Mouse (Mus musculus) lung, embryonic 16.5 days (tissue): ENCODE measurements around the gene Nphs1. TPM values are rescaled to one million over a fixed set of nuclear protein-coding genes. Genes with fewer than 3 reads are reported as not detected.

Experiments used
- ATAC-seq: fragments of 200-750 bp; cut with Nextera tagmentation; 2 replicates; pipeline ENCODE4 v1.8.0; 2017; ENCODE audit warnings: low read depth, mild to moderate bottlenecking, moderate library complexity
- H3K27ac ChIP-seq: fragments of 300-500 bp; sonication (generic); 2 replicates; pipeline ENCODE4 v1.5.1; 2014; ENCODE audit warnings: mild to moderate bottlenecking, control low read depth, low read length
- H3K27me3 ChIP-seq: fragments of 300-500 bp; sonication (generic); 2 replicates; pipeline ENCODE4 v1.6.1; 2014; ENCODE audit warnings: low read depth, low read length, mixed read lengths; ENCODE audit not compliant: control insufficient read depth, insufficient read depth
- H3K36me3 ChIP-seq: fragments of 300-500 bp; sonication (generic); 2 replicates; pipeline ENCODE4 v1.6.1; 2014; ENCODE audit warnings: low read length; ENCODE audit not compliant: control insufficient read depth, insufficient read depth
- H3K4me1 ChIP-seq: fragments of 300-500 bp; sonication (generic); replicated peaks from 2 replicates; pipeline ENCODE4 v1.6.1; 2014; ENCODE audit warnings: low read length, mixed read lengths; ENCODE audit not compliant: control insufficient read depth, insufficient read depth
- H3K4me2 ChIP-seq: fragments of 300-500 bp; sonication (generic); 2 replicates; pipeline ENCODE4 v1.6.1; 2014; ENCODE audit warnings: low read depth, low read length, control low read depth
- H3K4me3 ChIP-seq: fragments of 300-500 bp; sonication (generic); 2 replicates; pipeline ENCODE4 v1.5.1; 2014; ENCODE audit warnings: mild to moderate bottlenecking, low read length, control low read depth
- H3K9ac ChIP-seq: fragments of 300-500 bp; sonication (generic); 2 replicates; pipeline ENCODE4 v1.6.1; 2014; ENCODE audit warnings: low read length, control low read depth
- H3K9me3 ChIP-seq: fragments of 300-500 bp; sonication (generic); 2 replicates; pipeline ENCODE4 v1.6.1; 2016; ENCODE audit warnings: low read length; ENCODE audit not compliant: control insufficient read depth
- WGBS: fragments of 180-500 bp; shearing (Covaris S2); extraction: QIAGEN DNeasy Blood & Tissue Kit; methylation state at CpG from one replicate; pipeline ENCODE4 v1.1.7; 2014; 5-methylcytosine and 5-hydroxymethylcytosine counted together
- polyA plus RNA-seq: library from polyadenylated mRNA; unstranded; fragments of >200 nt; fragmentation: Nextera tagmentation; extraction: Ambion mirVana; gene quantifications from 2 replicates; pipeline ENCODE4 v1.2.1, GENCODE M21; 2015

Nphs1 gene
- polyA plus RNA-seq, 1 experiment from 2014 or later, result not detected

DNA sequence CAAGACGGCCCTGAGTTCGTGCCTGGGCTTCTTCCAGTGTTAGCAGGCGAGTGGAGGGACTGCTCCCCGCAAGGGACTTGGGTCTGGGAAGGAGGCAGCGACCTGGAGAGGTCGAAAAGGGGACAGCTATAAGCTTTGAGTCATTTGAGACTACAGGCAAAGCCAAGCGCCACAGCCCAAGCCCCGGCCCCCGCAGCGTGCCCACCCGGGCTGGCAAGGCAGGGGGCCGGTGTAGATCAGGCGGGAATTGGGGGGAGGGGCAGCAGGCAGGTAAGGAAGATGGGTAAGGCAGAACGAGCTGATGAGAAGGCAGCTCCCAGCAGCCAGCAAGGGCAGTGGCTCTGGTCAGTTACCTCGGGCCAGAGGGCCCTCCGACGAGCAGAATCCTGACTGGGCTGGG is 68.3 kb downstream of the Nphs1 start:
- H3K4me1 ChIP-seq, result peaks cover 10% of the 10 kb centered on the region
- H3K9me3 ChIP-seq, result no peaks in the 10 kb centered on the region
- 0 out of 2 replicates have a peak, but pooled peaks have one; percentile 3 for ATAC-seq
- H3K27ac ChIP-seq, result peak overlapping the region; percentile 59
- 32% methylated on average over 17 of the region's 17 CpGs for WGBS
- no peaks in the 10 kb centered on the region for H3K27me3 ChIP-seq
- peak overlapping the region; percentile 32 for H3K4me2 ChIP-seq
- peaks cover 29% of the 10 kb centered on the region for H3K36me3 ChIP-seq
- peak overlapping the region; percentile 34 for H3K9ac ChIP-seq
- no peak overlapping the region for H3K4me3 ChIP-seq

DNA sequence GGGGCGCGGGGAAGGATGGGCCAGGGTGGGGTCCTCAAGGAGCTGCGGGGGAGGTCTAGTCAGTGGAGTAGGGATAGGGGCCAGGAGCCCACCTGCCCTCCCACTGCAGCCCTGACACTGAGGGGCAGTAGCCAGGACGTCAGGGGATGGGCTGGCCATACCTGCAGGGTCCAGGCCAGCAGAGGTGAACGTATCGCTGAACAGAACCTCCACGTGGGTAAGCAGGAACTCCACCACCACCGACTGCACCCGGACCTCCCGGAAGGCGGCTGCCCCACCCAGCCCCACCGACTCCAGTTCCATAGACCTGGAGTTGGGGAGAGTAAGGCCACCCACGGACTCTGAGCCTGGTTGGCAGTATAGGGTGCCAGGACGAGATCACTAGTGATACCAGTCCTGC is 68.9 kb downstream of the Nphs1 start:
- Histone ChIP-seq H3K27me3 (no peaks in the 10 kb centered on the region), H3K9me3 (no peaks in the 10 kb centered on the region), H3K4me2 (no peak overlapping the region), H3K27ac (no peak overlapping the region), H3K36me3 (peaks cover 34% of the 10 kb centered on the region), H3K4me3 (no peak overlapping the region), H3K4me1 (peaks cover 10% of the 10 kb centered on the region), H3K9ac (peak overlapping the region; percentile 34; the same call in 1 of the 2 replicates)
- WGBS, result 85% methylated on average over 14 of the region's 14 CpGs
- ATAC-seq, result no peak

DNA sequence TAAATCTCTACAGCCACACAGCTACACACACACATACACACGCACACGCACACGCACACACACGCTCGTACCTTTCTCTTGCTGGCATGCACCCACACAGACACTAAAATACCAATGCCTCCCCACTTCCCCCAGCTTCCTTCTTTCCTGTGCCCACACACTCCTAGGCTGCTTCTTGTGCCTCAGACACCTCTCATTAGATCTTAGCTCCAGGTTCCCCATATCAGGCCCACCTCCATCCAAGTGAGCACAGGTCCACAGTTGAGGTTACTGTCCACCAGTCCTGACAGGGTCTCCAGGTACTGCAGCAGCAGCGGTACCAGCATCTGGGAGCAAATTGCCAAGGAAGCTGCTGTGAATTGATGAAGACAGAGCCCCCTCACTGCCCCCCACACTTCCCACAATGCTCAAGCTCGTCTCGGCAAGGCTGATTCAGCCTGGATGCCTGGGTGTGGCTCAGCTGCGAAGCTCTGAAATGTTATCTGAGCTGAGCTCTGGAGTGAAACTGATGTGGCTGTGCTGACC is 73.2 kb downstream of the Nphs1 start:
- Histone ChIP-seq H3K9ac (no peak overlapping the region), H3K4me3 (no peak overlapping the region), H3K27ac (no peak overlapping the region), H3K36me3 (peaks cover 36% of the 10 kb centered on the region), H3K4me2 (no peak overlapping the region), H3K4me1 (peaks cover 22% of the 10 kb centered on the region), H3K9me3 (no peaks in the 10 kb centered on the region), H3K27me3 (no peaks in the 10 kb centered on the region)
- 75% methylated on average over 9 of the region's 9 CpGs for WGBS
- ATAC-seq, result no peak

DNA sequence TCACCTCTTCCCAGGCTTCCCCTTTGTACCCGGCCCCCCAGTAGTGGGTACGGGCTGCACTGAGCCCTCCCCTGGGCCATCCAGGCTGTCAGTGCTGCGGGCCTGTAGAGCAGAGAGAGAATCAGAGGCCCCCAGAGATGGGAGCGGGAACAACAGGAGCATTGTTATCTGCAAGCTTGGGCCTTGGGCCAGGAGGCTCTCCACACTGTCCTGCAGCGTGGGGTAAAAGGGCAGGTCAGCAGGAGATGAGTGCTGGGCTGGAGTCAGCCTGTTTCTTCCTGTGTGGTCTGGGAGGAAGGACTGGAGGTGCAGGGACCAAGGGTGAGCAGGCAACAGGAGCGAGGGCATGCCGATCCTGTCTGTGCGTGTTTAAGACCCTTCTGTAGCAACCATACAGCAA is 74.8 kb downstream of the Nphs1 start:
- H3K4me2 ChIP-seq, result 0 out of 2 replicates have a peak overlapping the region, but pooled peaks have one; percentile 5
- peaks cover 17% of the 10 kb centered on the region for H3K4me1 ChIP-seq
- 21% methylated on average over 8 of the region's 8 CpGs for WGBS
- no peaks in the 10 kb centered on the region for H3K9me3 ChIP-seq
- H3K27ac ChIP-seq, result no peak overlapping the region
- peaks cover 29% of the 10 kb centered on the region for H3K36me3 ChIP-seq
- no peak overlapping the region for H3K4me3 ChIP-seq
- H3K27me3 ChIP-seq, result no peaks in the 10 kb centered on the region
- peak overlapping the region; percentile 38; the same call in 1 of the 2 replicates for H3K9ac ChIP-seq
- no peak for ATAC-seq

DNA sequence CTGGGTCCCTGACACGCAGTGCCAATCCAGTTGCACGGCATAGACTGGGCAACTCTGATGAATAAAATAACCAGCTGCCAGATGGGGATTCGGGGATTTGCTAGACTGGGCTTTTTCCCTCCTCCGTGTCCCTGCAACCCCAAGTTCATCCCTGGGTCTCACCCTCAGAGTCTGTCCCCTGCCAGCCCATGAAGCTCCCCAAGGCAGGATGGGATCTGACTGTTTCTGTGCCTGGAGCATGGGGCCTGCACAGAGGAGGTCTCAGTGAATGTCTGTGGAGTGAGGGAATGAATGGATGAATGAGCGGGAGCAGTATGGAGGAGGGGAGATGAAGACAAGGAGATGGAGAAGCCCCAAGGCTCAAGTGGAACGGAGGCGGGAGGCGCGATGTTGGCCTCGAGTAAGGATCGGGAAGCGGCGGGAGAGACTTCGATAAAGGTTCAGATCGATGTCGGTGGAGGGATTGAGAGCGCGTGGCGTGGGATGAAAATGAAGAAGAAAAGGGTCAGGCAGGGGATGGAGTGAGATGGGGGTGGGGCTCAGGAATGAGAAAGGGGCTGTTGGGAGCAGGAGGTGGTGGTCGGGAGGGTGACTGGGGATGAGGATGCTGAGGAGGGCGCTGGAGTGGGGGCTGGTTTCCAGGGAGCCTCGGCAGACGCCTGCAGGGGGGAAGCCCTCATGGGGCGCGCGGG is 76.0 kb downstream of the Nphs1 start:
- 6% methylated on average over 22 of the region's 26 CpGs for WGBS
- Histone ChIP-seq H3K36me3 (peaks cover 20% of the 10 kb centered on the region), H3K27me3 (no peaks in the 10 kb centered on the region), H3K9me3 (no peaks in the 10 kb centered on the region), H3K9ac (peak overlapping the region; percentile 80), H3K4me1 (peaks cover 17% of the 10 kb centered on the region), H3K27ac (no peak overlapping the region; the same call in 1 of the 2 replicates), H3K4me2 (peak overlapping the region; percentile 95), H3K4me3 (peak overlapping the region; percentile 85)
- no peak for ATAC-seq

DNA sequence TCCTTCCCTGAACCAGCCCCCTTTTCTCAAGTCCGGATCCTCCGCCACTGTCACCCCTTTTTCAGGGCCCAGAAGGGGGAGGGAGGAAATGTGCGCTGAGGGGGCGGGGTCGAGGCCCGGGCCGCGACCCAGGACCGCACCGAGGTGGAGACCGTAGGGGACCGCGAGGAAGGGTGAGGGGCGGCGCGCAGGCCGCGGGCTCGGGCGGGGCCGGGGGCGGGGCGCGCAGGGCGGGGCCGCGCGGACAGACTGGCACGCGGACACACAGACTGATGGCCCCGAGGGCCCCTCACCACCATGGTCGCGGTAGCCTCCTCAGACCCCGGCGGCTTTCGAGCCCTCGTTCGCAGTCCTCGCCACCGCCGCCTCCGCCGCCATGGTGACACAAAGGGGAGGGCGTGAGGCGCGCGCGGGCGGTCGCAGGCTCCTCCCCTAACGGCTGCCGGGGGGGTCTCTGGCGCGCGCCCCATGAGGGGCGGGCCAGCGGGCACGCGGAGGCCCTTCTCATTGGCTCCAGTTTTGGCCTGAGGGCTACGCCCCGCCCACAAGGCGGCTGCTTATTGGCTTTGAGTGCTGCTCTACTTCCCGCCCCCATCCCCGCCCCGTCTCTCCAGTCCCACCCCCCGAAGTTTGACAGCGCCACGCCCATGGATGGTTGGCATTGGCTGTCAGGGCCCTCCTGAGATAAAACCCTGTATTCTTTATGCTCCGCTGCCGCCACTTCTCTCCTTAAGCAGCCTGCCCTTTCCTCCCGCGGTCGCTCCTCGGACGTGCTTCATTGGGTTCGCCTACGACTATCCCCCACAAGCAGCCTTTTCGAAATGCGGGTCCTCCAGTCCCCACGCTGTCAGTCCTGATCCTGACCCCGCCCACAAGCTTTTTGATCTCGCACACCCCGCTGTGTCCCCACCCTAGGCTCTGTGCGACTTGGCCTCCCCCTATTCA is 76.8 kb downstream of the Nphs1 start, which contains the start of gene Arhgap33:
Arhgap33 (minus strand) TSS at position 428 of the 945 bp plus-strand sequence.
- peak; percentile 96 for ATAC-seq
- Histone ChIP-seq H3K27me3 (no peaks in the 10 kb centered on the region), H3K4me3 (peak within 1 kb of the TSS; percentile 85), H3K9me3 (no peaks in the 10 kb centered on the region), H3K27ac (peak within 1 kb of the TSS; percentile 69), H3K4me1 (peaks cover 17% of the 10 kb centered on the region), H3K4me2 (peak within 1 kb of the TSS; percentile 95), H3K9ac (peak within 1 kb of the TSS; percentile 80), H3K36me3 (peaks cover 18% of the 10 kb centered on the region)
- WGBS, result 0% methylated on average over 35 of the region's 84 CpGs

Other genes with a start within 250 kb of the Nphs1 start
- 146 and 152 TPM in 2 replicates for gene Polr2i, start 226.4 kb upstream of the Nphs1 start, polyA plus RNA-seq
- 156 and 161 TPM in 2 replicates for gene Tbcb, start 226.0 kb upstream of the Nphs1 start, polyA plus RNA-seq
- gene Ovol3, start 222.6 kb upstream of the Nphs1 start, polyA plus RNA-seq, result 0.30 TPM in 1 of 2 replicates, not detected in the other
- 0.48 and 0.83 TPM in 2 replicates for gene Thap8, start 178.2 kb upstream of the Nphs1 start, polyA plus RNA-seq
- gene Wdr62, start 177.9 kb upstream of the Nphs1 start, polyA plus RNA-seq, result 11.8 and 12.2 TPM in 2 replicates
- gene Clip3, start 166.6 kb upstream of the Nphs1 start, polyA plus RNA-seq, result 15.9 and 20.7 TPM in 2 replicates
- gene Alkbh6, start 149.6 kb upstream of the Nphs1 start, polyA plus RNA-seq, result 82.1 and 84.4 TPM in 2 replicates
- gene Syne4, start 143.5 kb upstream of the Nphs1 start, polyA plus RNA-seq, result 32.5 and 33.6 TPM in 2 replicates
- gene E130208F15Rik, start 136.6 kb upstream of the Nphs1 start, polyA plus RNA-seq, result 0.38 TPM in 1 of 2 replicates, not detected in the other
- gene Sdhaf1, start 134.4 kb upstream of the Nphs1 start, polyA plus RNA-seq, result 14.5 and 15.8 TPM in 2 replicates
- 3.5 and 3.9 TPM in 2 replicates for gene Lrfn3, start 95.5 kb upstream of the Nphs1 start, polyA plus RNA-seq
- 53.5 and 63.9 TPM in 2 replicates for gene Tyrobp, start 44.6 kb upstream of the Nphs1 start, polyA plus RNA-seq
- 2.0 and 2.6 TPM in 2 replicates for gene Hcst, start 38.5 kb upstream of the Nphs1 start, polyA plus RNA-seq
- gene Nfkbid, start 36.6 kb upstream of the Nphs1 start, polyA plus RNA-seq, result 1.9 and 2.0 TPM in 2 replicates
- gene Aplp1, start 12.8 kb upstream of the Nphs1 start, polyA plus RNA-seq, result 20.4 and 22.3 TPM in 2 replicates
- not detected in 2 replicates for gene Kirrel2, start 625 bp upstream of the Nphs1 start, polyA plus RNA-seq
- gene Prodh2, start 35.3 kb downstream of the Nphs1 start, polyA plus RNA-seq, result 0.41 and 2.4 TPM in 2 replicates
- 7.6 and 7.8 TPM in 2 replicates for gene Arhgap33, start 76.7 kb downstream of the Nphs1 start, polyA plus RNA-seq
- gene Hspb6, start 93.9 kb downstream of the Nphs1 start, polyA plus RNA-seq, result 32.0 and 34.0 TPM in 2 replicates
- 12.9 and 14.9 TPM in 2 replicates for gene Proser3, start 94.0 kb downstream of the Nphs1 start, polyA plus RNA-seq
- gene Lin37, start 101.5 kb downstream of the Nphs1 start, polyA plus RNA-seq, result 38.1 and 46.1 TPM in 2 replicates
- 95.5 and 96.3 TPM in 2 replicates for gene U2af1l4, start 105.0 kb downstream of the Nphs1 start, polyA plus RNA-seq
- gene Gm49396, start 105.0 kb downstream of the Nphs1 start, polyA plus RNA-seq, result 14.3 and 18.2 TPM in 2 replicates
- gene Psenen, start 105.3 kb downstream of the Nphs1 start, polyA plus RNA-seq, result 144 and 146 TPM in 2 replicates
- gene Igflr1, start 107.1 kb downstream of the Nphs1 start, polyA plus RNA-seq, result 4.2 and 6.4 TPM in 2 replicates
- 8.7 and 10.0 TPM in 2 replicates for gene Kmt2b, start 130.4 kb downstream of the Nphs1 start, polyA plus RNA-seq
- 4.5 and 4.6 TPM in 2 replicates for gene Zbtb32, start 140.6 kb downstream of the Nphs1 start, polyA plus RNA-seq
- 1.8 and 1.9 TPM in 2 replicates for gene Upk1a, start 154.5 kb downstream of the Nphs1 start, polyA plus RNA-seq
- gene Cox6b1, start 167.8 kb downstream of the Nphs1 start, polyA plus RNA-seq, result 902 and 945 TPM in 2 replicates
- gene Etv2, start 177.5 kb downstream of the Nphs1 start, polyA plus RNA-seq, result not detected in 2 replicates
- 106 and 110 TPM in 2 replicates for gene Rbm42, start 192.0 kb downstream of the Nphs1 start, polyA plus RNA-seq
- gene Haus5, start 206.7 kb downstream of the Nphs1 start, polyA plus RNA-seq, result 49.6 and 58.2 TPM in 2 replicates
- gene Pmis2, start 213.3 kb downstream of the Nphs1 start, polyA plus RNA-seq, result not detected in 2 replicates
- 0.75 and 1.4 TPM in 2 replicates for gene 2200002J24Rik, start 240.6 kb downstream of the Nphs1 start, polyA plus RNA-seq